Mouse (Mus musculus) lung, embryonic 14.5 days (tissue): Measurements from ENCODE around the gene Atp11a. TPM values are rescaled to one million over a fixed set of nuclear protein-coding genes. Genes with fewer than 3 reads are reported as not detected.
A peak's percentile ranks its signal among the peaks of the same experiment; 100 is the strongest.

ENCODE experiments used
- ATAC-seq: fragments of 200-750 bp; cut with Nextera tagmentation; 2 replicates; pipeline ENCODE4 v1.8.0; 2017; ENCODE audit warnings: mild to moderate bottlenecking, moderate TSS enrichment, moderate library complexity; ENCODE audit not compliant: insufficient read depth
- DNase-seq: peaks from one replicate; pipeline ENCODE4 v3.0.0-alpha.2; 2015
- H3K27ac ChIP-seq: fragments of 300-500 bp; sonication (generic); 2 replicates; pipeline ENCODE4 v1.5.1; 2014; ENCODE audit warnings: low read depth, mild to moderate bottlenecking, moderate library complexity
- H3K27me3 ChIP-seq: fragments of 300-500 bp; sonication (generic); 2 replicates; pipeline ENCODE4 v1.6.1; 2014; ENCODE audit warnings: low read length, control low read depth; ENCODE audit not compliant: insufficient read depth
- H3K36me3 ChIP-seq: fragments of 300-500 bp; sonication (generic); 2 replicates; pipeline ENCODE4 v1.6.1; 2014; ENCODE audit warnings: control low read depth; ENCODE audit not compliant: insufficient read depth
- H3K4me1 ChIP-seq: fragments of 300-500 bp; sonication (generic); 2 replicates; pipeline ENCODE4 v1.6.1; 2014; ENCODE audit warnings: antibody characterized with exemption, control low read depth; ENCODE audit not compliant: insufficient read depth
- H3K4me2 ChIP-seq: fragments of 300-500 bp; sonication (generic); 2 replicates; pipeline ENCODE4 v1.6.1; 2014; ENCODE audit warnings: mild to moderate bottlenecking
- H3K4me3 ChIP-seq: fragments of 300-500 bp; sonication (generic); 2 replicates; pipeline ENCODE4 v1.5.1; 2014; ENCODE audit warnings: low read depth, low read length
- H3K9ac ChIP-seq: fragments of 300-500 bp; sonication (generic); 2 replicates; pipeline ENCODE4 v1.6.1; 2014
- H3K9me3 ChIP-seq: fragments of 300-500 bp; sonication (generic); 2 replicates; pipeline ENCODE4 v1.6.1; 2016; ENCODE audit warnings: low read depth, low read length, control low read depth
- CTCF ChIP-seq: IDR thresholded peaks from 2 replicates; pipeline ENCODE4 v1.5.1; 2016; ENCODE audit warnings: antibody characterized with exemption, low read depth
- WGBS: fragments of 180-500 bp; shearing (Covaris S2); extraction: QIAGEN DNeasy Blood & Tissue Kit; methylation state at CpG from one replicate; pipeline ENCODE4 v1.1.7; 2014; 5-methylcytosine and 5-hydroxymethylcytosine counted together
- polyA plus RNA-seq: library from polyadenylated mRNA; unstranded; fragments of >200 nt; fragmentation: Nextera tagmentation; extraction: Ambion mirVana; gene quantifications from 2 replicates; pipeline ENCODE4 v1.2.1, GENCODE M21; 2014

The Atp11a gene
- polyA plus RNA-seq, 1 experiment from 2014 or later, result 26.7 TPM

DNA sequence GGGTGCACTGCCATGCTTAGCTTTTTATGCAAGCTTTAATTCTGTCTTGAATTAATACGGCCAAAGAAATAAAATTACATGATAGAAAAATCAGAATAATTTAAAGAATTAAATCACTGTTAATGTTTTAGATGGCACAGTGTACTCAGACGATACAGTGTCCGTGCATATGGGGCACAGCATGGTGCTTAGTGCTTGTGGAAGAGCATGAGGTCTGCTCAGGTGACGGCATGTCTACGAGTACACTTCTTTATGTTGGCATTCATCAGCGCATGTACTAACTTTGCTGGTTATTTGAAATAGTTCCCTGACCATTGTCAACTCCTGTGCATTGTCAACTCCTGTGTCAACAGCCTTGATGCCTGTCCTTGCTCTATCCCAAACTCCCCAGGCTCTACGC lies 12.5 kb downstream of the Atp11a start:
- H3K36me3 ChIP-seq, result 0 out of 2 replicates have a peak, but pooled peaks cover 4% of the 10 kb centered on the region
- WGBS, result 92% methylated on average over 7 of the region's 7 CpGs
- no peak overlapping the region for H3K9ac ChIP-seq
- ATAC-seq (no peak), DNase-seq (no peak)
- TF ChIP-seq CTCF, result no peak
- no peaks in the 10 kb centered on the region for H3K27me3 ChIP-seq
- H3K4me2 ChIP-seq, result no peak overlapping the region
- no peak overlapping the region for H3K27ac ChIP-seq
- no peak overlapping the region for H3K4me3 ChIP-seq
- H3K4me1 ChIP-seq, result no peaks in the 10 kb centered on the region
- H3K9me3 ChIP-seq, result no peaks in the 10 kb centered on the region

- WGBS, result 83% methylated on average over 2 of the region's 2 CpGs
- Histone ChIP-seq H3K4me1 (no peaks in the 10 kb centered on the region), H3K9me3 (no peaks in the 10 kb centered on the region), H3K27me3 (no peaks in the 10 kb centered on the region), H3K4me2 (no peak overlapping the region), H3K27ac (no peak overlapping the region), H3K36me3 (no peaks in the 10 kb centered on the region), H3K4me3 (no peak overlapping the region), H3K9ac (no peak overlapping the region)
- DNase-seq (no peak), ATAC-seq (no peak)
- TF ChIP-seq CTCF, result no peak
These were observed 15.5 kb downstream of the Atp11a start for GRCm38 (mm10) chr8:12772319-12772718.

DNA sequence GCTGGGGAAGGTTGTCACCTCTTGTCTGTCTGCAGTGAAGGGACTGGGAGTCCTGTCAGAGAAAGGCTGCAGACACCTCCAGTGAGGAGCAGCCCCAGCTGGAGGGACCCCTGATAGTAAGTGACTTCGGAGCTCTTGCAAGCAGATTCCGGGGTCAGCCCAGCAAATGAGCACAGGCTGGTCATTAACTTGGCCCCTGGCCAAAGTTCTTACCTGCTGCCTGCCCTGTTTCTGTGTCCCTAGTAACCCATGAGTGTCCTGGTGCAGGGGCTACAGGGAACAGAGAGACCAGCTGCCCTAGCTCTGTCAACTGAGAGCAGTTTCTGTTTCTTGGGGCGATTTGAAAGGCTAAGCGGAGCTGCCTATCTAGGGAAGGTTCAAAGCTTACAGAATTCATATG lies 17.1 kb downstream of the Atp11a start:
- H3K9ac ChIP-seq, result no peak overlapping the region
- no peak overlapping the region for H3K4me2 ChIP-seq
- TF ChIP-seq CTCF, result no peak
- no peak overlapping the region for H3K4me3 ChIP-seq
- H3K27me3 ChIP-seq, result no peaks in the 10 kb centered on the region
- H3K36me3 ChIP-seq, result no peaks in the 10 kb centered on the region
- WGBS, result 52% methylated on average over 4 of the region's 4 CpGs
- ATAC-seq (no peak), DNase-seq (no peak)
- H3K27ac ChIP-seq, result no peak overlapping the region
- H3K9me3 ChIP-seq, result no peaks in the 10 kb centered on the region
- no peaks in the 10 kb centered on the region for H3K4me1 ChIP-seq

- TF ChIP-seq CTCF, result no peak
- Histone ChIP-seq H3K4me3 (no peak overlapping the region), H3K4me2 (no peak overlapping the region), H3K27ac (no peak overlapping the region; the same call in 1 of the 2 replicates), H3K9ac (no peak overlapping the region), H3K36me3 (no peaks in the 10 kb centered on the region), H3K27me3 (no peaks in the 10 kb centered on the region), H3K9me3 (no peaks in the 10 kb centered on the region), H3K4me1 (no peaks in the 10 kb centered on the region)
- DNase-seq, result no peak
- 19% methylated on average over 4 of the region's 4 CpGs for WGBS
- ATAC-seq, result peak; percentile 48; the same call in 1 of the 2 replicates
These were observed 18.1 kb downstream of the Atp11a start for GRCm38 (mm10) chr8:12774872-12775298.

DNA sequence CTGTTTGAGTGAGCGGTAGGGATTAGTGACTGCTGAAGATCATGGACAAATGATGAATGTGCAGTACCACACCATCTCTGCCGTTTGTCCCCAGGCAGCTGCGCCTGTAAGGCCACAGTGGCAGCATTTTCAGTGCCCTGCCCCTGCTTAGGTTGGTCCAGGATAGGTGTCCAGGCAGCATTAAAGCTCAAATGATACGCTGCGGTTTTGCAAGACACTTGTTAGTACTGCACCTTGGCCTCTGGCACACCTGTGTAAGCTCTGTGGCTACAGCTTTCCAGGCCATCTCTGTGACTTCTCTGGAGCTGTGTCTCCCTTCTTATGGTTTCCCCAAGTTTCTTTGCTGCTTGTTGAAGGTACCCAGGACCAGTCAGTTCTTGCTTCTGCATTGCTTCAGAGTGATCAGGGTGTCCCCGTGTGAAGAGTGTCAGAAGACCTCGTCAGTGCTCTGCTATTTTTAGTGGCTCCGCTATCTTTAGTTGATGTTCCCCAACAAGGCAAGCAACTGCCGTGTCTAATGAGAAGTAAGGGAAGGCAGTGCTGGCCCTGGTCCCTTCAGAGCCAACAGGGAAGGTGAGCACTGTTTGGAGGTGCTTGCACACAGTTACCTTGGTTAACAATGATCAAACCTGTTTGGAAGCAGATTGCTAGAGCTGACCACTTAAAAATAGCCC lies 18.6 kb downstream of the Atp11a start:
- no peak overlapping the region for H3K4me2 ChIP-seq
- WGBS, result 56% methylated on average over 9 of the region's 9 CpGs
- no peak overlapping the region; the same call in 1 of the 2 replicates for H3K27ac ChIP-seq
- DNase-seq (no peak), ATAC-seq (no peak)
- no peaks in the 10 kb centered on the region for H3K4me1 ChIP-seq
- H3K9me3 ChIP-seq, result no peaks in the 10 kb centered on the region
- no peak overlapping the region for H3K4me3 ChIP-seq
- no peak for TF ChIP-seq CTCF
- no peaks in the 10 kb centered on the region for H3K36me3 ChIP-seq
- H3K9ac ChIP-seq, result no peak overlapping the region
- H3K27me3 ChIP-seq, result no peaks in the 10 kb centered on the region

DNA sequence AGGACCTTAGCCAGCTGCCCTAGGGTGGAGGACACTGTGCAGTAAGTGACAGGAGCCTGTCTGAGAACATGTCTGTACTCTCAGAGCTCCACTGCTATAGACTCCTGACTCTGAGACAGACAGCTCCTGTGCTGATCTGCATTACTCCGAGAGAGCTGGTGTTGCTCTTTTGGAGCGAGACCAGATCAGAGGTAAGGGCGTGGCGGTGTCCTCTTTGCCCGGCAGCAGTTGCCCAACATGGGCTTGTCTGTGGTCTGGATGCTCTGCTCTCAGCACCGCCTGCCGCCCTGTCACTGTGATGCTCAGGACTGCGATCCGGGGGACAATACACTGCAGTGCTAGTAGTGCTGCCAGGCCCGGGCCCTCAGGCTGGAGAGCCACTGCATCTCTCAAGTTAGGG lies 19.4 kb downstream of the Atp11a start:
- no peak overlapping the region for H3K9ac ChIP-seq
- no peaks in the 10 kb centered on the region for H3K4me1 ChIP-seq
- H3K27me3 ChIP-seq, result no peaks in the 10 kb centered on the region
- H3K4me3 ChIP-seq, result no peak overlapping the region
- ATAC-seq (no peak), DNase-seq (no peak)
- H3K9me3 ChIP-seq, result no peaks in the 10 kb centered on the region
- H3K27ac ChIP-seq, result no peak overlapping the region
- TF ChIP-seq CTCF, result no peak
- WGBS, result 77% methylated on average over 10 of the region's 10 CpGs
- H3K36me3 ChIP-seq, result no peaks in the 10 kb centered on the region
- H3K4me2 ChIP-seq, result no peak overlapping the region

DNA sequence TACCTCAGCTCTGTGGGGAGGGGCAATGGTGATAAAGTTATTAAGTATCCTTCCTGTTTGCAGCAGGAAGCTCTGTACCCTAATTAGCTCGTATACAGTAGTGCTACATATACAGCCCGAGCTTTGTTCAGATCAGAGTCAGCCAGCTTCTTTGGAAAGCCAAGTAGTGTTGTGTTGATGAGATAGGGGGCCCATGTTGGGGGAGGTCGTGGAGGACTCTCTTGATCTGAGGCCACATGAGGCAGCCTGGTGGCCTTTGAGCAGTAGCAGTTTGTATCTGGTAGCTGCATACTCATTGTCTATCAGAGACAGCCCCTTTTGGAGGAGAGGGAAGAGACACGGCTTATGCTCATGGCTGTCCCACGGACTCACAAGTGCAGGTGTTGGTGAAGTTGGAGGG lies 20.4 kb downstream of the Atp11a start:
- no peaks in the 10 kb centered on the region for H3K9me3 ChIP-seq
- no peaks in the 10 kb centered on the region for H3K4me1 ChIP-seq
- no peaks in the 10 kb centered on the region for H3K36me3 ChIP-seq
- H3K4me3 ChIP-seq, result no peak overlapping the region
- DNase-seq (no peak), ATAC-seq (no peak)
- no peak overlapping the region for H3K4me2 ChIP-seq
- WGBS, result 47% methylated on average over 5 of the region's 5 CpGs
- no peak for TF ChIP-seq CTCF
- H3K9ac ChIP-seq, result no peak overlapping the region
- H3K27ac ChIP-seq, result no peak overlapping the region
- H3K27me3 ChIP-seq, result no peaks in the 10 kb centered on the region
